Mouse (Mus musculus) forelimb bud, embryonic 11.5 days (tissue): ENCODE results near the gene Kank2.
A peak's percentile ranks its signal among the peaks of the same experiment; 100 is the strongest.
"Not testable (repeated sequence)": the region's sequence is repeated elsewhere in the genome, so short reads cannot be mapped to it uniquely, and the experiment has no call there.

Experiments used
- DNase-seq: peaks from one replicate; pipeline ENCODE4 v3.0.0-alpha.2; 2012; ENCODE audit warnings: low read depth, low spot score

Kank2 gene

DNA sequence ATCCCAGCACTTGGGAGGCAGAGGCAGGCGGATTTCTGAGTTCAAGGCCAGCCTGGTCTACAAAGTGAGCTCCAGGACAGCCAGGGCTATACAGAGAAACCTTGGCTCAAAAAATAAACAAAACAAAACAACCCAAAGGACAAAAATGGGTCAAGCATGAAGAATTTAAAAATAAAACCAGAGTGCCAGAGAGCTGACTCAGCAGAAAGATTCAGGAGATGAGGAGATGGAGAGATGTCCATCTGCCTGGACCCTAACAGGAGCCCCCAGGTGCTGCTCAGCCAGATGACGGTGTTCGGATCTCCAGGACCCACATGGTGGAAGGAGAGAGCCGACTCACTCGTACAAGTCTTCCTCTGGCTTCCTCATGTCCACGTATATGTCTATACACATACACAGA, 20.0 kb upstream of the Kank2 start:
- DNase-seq: no peak

DNA sequence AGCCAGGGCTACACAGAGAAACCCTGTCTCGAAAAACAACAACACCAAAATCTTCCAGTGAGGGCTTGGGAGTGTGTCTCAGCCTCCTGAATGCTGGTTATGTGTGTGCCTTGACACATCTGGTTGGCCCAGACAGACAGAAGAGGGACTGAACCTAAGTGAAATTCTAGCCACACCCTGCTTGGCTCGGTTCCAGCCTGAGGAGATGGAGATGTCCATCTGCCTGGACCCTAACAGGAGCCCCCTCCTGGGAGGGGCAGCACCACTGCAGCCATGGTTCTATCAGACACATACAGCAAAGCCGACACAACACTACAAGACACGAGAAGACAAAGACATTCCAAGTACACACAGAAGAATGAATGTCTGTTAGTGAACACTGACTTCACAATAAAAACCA, 19.6 kb upstream of the Kank2 start:
- DNase-seq: no peak

DNA sequence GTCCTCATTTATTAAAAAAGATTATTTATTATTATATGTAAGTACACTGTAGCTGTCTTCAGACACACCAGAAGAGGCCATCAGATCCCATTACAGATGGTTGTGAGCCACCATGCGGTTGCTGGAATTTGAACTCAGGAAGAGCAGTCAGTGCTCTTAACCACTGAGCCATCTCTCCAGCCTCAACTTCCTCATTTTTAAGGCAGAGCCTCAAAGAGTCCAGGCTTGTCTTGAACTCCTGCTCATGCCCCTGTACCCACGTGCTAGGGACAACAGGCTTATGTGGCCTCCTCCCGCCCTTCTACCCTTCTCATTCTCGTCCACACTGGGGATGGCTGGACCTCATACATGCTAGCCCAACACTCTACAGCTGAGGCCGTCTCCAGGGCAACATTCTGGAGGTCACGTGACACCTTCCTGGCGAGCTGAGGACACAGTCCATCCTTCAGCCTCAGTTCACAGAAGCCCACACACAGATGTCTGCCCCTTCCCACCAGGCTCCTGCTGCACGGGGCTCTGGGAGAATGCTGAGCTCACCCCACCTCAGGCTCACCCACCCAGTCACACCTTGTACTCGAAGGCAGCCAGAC, 18.3 kb upstream of the Kank2 start:
- DNase-seq: no peak

DNA sequence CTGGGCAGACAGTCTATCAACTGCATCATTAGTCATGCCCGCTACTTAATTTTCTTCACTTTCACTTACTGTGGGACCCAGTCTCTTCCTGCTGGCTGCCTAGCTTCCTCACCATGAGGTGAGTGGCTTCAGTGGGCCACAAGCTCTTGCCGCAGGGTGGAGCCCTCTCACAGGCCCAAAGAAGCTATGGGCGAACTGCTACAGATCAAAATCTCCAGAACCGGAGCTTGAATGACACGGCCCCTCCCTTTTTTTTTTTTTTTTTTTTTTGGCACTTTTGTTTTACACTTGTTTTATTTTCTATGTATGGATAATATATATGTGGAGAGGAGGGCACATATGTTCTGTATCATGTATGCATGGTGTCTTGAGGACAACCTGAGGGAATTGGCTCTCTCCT, 12.6 kb upstream of the Kank2 start:
- DNase-seq: no peak

DNA sequence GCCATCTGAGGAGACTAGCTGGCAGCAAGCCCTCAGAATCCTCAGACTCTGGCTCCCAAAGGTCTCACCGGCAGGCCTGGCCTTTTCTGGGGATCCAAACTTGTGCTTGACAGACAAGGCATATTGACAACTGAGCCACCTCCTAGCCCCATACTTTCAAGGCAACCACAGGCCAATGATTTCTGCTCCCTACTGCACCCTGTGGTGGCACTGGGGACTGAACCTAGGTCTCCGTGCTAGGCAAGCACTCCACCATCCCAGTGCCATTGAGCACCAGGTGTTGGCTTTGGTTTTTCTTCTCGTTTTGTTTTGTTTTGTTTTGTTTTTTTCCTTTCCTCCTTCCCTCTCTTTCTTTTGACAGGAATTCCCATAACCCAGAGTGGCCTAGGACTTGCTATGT, 10.0 kb upstream of the Kank2 start:
- no peak for DNase-seq

DNA sequence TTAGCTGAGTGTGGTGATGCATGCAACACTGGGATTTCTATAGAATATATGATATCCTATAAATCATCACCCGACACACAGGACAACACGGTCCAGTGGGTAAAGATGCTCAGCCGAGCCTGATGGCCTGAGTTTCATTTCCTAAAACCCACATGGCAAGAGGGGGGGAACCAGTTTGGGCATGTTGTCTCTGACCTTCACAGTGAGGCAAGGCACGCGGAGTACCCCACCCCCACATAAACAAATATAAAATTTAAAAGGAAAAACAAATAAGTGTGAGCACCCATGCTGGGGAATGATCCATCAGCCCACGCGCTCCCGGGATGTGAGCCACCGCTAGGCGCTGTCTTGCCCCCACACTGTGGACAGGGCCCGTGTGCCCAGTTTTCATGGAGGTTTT, 8.4 kb upstream of the Kank2 start:
- no peak for DNase-seq

DNA sequence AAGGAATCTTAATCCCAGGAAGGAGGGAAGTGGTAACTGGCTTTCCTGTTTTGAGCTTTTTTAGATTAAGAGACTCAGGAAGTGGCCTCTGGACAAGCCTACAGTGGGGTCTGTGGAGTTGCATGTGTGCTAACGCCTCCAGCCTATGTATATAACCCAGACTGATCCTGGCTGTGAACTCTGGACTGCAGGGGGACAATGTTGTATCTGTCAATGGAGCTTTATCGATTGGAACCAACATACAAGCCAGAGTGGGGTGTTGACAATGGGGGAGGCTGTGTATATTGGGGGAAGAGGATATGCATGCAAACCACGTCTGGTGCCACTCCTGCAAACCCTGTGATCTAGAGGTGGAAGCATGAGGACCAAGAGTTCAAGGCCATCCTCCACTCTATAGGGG, 7.8 kb upstream of the Kank2 start:
- DNase-seq: no peak

DNA sequence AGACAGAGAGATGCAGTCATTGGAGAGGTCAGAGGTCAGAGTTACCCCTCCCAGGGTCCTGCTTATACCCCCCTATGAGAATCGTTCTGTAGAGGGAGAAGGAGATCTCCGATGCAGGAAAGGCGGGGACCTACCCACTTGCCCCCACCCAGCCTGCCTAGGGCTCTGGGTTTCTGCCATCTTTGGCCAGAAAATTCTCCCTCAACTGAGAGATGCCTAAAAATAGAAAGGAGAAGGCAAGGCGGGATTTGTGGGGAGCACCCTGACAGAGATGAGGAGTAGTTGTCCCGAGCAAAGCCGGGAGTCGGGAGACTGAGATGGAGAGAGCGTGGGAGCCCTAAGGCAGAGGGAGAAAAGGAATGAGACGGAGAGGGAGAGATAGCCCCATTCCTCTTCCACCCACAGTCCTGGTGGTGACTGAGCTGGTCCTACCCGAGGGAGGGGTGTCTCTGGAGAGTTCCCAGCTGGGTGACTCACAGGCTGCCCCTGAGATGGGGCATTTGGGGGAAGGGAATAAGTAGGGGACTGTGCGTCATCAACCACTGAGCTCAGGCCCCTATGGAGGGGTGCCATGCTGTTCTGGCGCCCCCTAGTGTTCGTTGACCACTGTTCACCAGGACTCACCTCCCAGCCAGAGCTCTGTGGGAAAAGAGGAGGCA, 5.6 kb upstream of the Kank2 start:
- DNase-seq: peak; percentile 84

DNA sequence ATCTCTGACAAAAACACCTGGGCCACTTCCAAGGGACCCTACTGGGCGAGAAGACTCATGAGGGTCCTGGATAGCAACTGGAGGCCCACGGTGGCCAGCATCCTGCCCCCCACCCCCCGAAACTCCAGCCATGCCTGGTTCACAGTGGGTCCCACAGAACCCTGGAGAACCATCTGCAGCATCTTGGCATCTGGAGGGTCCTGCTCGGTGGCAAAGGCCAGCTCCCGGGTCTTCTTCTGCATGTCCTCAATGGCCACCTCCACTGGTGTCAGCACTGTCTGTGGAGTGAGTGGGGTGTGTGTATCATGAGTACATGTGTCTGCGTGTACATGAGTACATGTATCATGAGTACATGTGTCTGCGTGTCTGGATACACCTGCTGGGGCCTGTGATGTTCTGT, 3.0 kb upstream of the Kank2 start:
- no peak for DNase-seq

DNA sequence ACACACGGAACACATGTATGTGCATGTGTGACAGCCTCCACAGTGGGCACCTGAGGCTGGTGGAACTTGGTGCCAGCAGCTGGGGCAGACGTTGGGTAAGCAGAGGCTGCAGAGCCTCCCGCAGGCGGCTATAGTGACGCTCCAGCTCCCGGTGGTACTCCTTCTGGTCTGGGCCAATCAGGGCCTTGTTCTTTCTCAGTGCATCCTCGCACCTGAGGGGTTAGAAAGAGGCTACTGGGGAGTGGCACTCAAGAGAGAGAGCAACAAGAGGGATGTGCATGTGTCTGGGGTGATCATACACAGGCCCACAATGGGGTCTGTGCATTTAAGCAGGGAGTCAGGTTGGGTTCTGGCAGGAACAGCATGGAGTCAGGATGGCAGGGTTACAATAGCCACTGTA, 2.6 kb upstream of the Kank2 start:
- no peak for DNase-seq

DNA sequence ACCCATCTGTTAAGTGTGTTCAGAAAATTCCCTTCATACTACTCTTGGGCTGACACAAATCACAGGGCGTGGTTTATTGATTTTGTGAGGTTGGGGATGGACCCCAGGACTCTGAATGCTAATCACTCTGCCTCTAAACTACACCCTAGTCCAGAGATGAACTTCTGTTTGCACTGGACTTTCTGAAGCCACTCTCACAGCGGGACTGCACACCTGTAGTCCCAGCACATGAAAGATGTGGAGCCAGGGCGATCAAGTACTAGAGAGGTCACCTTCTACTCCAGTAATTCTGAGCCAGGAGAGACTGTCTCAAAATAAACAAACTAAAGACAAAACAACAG, 436 bp upstream of the Kank2 start:
- no peak for DNase-seq

DNA sequence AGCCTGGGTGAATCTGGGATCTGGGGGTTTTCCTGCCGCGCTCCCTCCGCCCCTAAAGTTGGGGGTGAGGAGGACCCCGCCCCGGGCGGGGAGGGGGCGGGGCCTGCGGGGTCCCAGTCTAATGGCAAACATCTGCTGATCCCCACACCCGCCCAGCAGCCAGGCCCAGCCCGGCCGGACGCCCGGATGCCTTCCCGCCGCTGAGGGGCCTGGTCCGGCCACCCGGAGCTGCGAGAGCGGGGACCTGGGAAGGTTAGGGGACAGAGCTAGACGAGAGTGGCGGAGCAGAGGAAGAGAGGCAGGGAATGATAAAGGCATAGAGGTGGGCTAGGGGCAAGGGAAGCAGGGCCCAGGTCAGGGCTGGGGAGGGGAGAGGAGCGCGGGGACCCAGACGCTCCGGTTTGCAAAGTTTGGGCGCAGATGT, 611 bp downstream of the Kank2 start:
- peak; percentile 78 for DNase-seq

DNA sequence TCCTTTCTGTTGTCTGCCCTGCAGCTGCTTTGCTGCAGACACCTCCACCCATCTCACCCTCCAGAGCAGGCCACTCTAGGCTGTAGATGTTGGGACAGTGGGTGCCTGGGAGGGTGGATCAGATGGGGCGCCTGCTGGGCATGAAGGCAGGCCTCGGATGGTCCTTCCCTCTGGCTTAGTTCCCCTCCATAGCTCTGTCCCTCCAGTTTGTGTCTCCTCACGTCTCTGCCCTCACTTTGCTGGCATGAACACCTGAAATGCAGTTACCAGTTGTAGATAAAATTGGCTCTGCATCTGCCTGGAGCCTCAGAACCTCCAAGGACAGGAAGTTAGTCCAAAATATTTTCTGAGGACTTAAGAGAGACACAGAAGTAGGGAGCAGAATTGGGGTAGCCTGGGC, 1.6 kb downstream of the Kank2 start:
- DNase-seq: no peak

DNA sequence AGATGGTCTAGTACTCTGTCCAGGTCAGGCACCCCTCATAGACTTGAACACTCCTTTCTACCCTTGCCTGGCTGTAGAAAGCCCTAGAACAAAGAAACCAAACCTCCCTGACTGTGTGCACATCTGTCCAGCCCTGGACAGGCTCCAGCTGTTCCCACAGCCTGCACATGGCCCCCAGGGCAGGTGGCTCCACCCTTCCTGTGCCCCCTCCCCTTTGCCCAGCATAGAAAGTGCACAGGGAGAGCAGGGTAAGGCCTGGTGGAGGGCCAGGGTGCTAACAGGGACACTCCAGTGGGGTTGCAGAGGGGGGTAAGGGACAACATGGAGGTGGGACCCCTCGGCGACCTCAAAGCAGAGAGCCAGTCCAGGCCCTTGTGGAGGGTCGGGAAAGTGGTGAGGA, 2.3 kb downstream of the Kank2 start:
- DNase-seq: no peak

DNA sequence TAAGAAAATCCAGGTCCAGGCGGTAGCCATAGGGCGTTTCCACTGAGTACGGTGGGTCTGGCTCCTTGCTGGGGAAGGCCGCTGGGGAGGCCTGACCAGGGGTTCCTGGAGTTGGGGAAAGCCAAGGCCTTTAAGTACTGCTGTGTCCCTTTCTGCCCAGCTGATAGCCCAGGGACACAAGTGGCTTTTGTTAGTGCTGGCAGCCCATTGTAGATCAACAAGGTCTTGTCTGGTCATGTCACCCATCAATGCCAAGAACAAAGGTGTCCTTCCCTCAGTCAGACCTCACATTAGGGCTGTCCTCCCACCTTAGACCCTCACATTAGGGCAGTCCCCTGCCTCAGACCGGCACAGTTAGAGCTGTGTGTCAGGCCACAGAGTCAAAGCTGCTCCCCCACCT, 3.0 kb downstream of the Kank2 start:
- no peak for DNase-seq

DNA sequence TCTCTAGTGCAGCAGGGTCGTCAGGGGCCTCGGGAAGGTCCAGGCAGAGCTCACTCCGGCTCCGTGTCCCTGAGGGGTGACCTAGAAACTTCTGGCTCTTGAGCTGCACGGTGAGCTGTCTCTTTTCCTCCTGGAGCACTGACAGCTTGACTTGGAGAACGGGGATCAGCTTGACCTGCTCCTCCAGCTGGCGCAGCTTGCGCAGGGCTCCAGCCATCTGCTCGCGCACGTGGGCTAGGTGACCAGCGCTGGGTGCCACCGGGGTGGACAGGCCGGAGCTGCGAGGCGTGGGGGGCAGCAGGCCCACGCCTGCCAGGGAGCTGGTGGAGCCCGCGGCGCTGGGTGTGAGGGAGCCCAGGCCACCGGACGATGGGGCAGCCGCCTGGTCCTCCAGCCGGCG, 3.6 kb downstream of the Kank2 start:
- no peak for DNase-seq

DNA sequence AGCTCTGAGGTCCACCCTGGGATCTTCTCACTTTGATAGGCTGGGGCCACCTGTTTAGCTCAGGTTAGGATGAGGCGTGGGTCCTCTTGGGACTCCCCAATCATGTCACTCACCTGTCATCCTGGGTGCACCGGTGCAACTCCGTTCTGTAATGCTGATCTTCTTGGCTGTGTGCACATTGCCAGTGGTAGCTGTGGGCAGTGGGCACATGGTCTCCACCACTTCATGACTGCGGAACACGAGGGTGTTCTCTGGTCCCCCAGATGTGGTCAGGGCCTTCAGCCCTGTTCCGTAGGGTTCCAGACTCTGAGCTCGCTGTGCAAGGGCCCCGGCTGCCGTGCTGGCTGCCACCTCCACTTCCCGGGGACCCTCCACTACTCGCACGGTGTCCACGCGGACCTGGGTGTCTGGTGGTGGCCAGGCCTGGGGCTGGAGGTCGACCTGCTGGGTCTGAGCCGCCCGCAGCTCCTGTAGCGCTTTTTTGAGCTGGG, 4.2 kb downstream of the Kank2 start:
- DNase-seq: no peak

DNA sequence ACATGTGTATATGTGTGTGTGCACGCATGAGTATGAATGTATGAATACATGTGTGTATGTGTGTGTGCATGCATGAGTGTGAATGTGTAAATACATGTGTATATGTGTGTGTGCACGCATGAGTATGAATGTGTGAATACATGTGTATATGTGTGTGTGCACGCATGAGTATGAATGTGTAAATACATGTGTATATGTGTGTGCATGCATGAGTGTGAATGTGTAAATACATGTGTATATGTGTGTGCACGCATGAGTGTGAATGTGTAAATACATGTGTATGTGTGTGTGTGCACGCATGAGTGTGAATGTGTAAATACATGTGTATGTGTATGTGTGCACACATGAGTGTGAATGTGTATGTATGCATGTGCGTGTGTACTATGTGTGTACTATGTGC, 5.0 kb downstream of the Kank2 start:
- DNase-seq: not testable (repeated sequence)

DNA sequence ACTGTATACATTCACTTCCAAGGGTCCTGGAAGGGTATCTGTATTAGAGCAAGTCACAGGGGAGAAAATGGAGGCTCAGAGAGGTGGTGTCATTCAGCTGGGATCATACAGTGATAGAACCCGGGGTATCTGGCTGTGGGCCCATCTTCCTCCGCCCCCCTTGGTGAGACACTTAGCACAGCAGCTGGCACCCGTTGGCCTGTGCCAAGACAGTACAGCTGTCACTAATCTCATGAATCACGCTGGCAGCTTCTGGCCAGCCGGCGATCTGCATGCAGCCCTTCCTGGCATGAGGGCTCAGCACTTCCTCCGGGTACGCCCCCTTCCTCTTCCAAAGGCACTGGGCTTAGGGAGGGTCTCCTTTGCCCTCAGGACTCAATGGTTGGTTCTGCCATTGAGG, 5.9 kb downstream of the Kank2 start:
- DNase-seq: no peak

DNA sequence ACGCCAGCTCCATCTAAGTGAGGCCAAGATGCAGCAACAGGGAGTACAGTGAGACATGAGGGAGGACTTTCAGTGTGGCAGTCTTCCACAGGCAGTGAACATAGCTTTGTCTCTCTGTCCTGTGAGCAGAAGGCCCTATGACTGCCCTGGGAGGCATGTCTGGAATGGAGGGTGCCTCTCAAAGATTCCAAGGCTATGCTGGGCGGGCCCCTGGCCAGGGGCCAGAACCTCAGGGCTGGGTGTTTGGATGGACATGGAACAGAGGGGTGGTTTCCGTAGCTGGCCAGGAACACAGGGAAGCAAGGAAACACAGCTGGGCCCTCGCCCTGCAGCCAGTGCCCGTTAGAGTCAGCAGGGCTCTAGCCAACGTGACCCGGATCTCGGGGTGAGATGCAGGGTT, 6.7 kb downstream of the Kank2 start:
- DNase-seq: no peak

DNA sequence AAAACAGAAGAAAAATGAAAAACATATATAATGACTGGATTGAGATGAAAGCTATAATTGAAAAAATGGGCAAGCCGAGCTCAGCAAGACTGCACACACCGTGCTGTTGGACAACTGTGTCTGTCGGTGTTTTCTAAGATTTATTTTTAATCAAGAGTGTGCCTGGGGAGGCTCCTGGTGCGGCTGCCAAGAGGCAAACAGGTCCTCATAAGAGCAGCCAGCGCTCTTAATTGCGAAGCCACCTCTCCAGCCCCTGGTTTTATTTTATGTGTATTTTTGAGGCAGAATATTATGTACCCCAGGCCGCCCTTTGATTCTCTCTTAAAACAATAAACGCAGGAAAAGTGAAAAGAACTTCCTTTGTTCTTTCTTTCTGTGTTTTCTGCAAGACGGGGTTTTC, 10.3 kb downstream of the Kank2 start:
- DNase-seq: no peak

DNA sequence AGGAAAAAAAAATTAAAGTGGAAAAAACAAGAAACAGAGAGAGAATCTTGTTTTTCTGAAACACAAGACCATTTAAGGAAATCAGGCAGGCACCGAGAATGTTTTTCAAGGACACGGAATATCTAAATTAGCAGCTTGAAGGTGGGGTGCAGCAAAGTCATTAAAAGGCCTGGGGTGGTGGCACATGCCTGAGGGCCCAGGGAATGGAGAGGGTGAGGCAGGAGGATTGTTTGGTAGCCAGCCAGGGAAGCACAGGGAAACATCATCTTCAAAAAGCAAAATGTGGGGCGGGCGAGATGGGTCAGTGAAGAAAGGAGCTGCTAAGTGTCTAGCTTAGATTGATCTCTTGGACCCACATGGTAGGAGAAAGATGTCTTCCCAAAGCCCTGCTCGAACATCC, 10.9 kb downstream of the Kank2 start:
- no peak for DNase-seq

DNA sequence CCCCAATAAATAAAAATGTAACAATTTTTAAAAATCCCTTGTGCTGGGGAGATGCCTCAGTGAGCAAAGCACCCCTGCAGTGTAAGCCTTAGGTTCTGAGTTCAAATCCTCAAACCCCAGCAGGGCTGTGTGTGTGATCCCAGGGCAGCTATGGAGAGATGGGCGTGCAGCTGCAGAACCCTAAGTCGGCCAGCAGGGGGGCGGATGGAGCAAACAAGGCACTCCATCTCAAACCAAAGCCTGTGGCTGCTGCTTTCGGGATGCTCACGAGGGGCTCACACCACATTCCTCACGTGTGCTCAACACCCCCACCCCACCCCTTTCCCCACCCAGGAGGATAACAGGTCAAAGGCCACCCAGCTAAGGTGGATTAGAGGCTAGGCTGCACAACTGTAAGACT, 11.6 kb downstream of the Kank2 start:
- peak; percentile 56 for DNase-seq

DNA sequence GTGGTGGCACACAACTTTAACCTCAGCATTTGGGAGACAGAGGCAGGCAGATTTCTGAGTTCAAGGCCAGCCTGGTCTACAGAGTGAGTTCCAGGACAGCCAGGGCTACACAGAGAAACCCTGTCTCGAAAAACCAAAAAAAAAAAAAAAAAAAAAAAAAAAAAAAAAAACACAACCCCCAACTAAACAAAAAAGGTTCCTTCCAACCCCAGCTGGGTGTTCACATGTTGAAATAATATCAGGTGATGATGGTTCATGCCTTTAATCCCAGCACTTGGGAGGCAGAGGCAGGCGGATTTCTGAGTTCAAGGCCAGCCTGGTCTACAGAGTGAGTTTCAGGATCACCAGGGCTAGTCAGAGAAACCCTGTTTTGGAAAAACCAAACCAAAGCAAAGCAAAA, 12.2 kb downstream of the Kank2 start:
- DNase-seq: not testable (repeated sequence)
